Mouse (Mus musculus) layer of hippocampus, adult 9-11 months (tissue): ENCODE measurements around the gene Spic.
"Not testable (repeated sequence)": the region's sequence is repeated elsewhere in the genome, so short reads cannot be mapped to it uniquely, and the experiment has no call there.

ENCODE experiments used
- DNase-seq: peaks from one replicate; pipeline ENCODE4 v3.0.0; 2022

Spic gene

GRCm38 (mm10) chr10:88684925-88685324 lies at the start of gene Spic:
Spic (minus strand) TSS chr10:88685015.
- no peak for DNase-seq

- no peak for DNase-seq
Measured at GRCm38 (mm10) chr10:88732309-88732622, 47.5 kb upstream of the Spic start.

GRCm38 (mm10) chr10:88731496-88732308 lies 46.9 kb upstream of the Spic start:
- no peak for DNase-seq

- peak; percentile 91 for DNase-seq
Measured at GRCm38 (mm10) chr10:88730571-88731495, 46.0 kb upstream of the Spic start, which contains the start of gene Arl1. Arl1 (plus strand) TSS chr10:88730858.

- DNase-seq: no peak
Measured at GRCm38 (mm10) chr10:88728166-88728565, 43.4 kb upstream of the Spic start.

GRCm38 (mm10) chr10:88727128-88727527 lies 42.3 kb upstream of the Spic start:
- DNase-seq: peak; percentile 35

- DNase-seq: no peak
Measured at GRCm38 (mm10) chr10:88725343-88725742, 40.5 kb upstream of the Spic start.

GRCm38 (mm10) chr10:88719618-88720017 lies 34.8 kb upstream of the Spic start:
- DNase-seq: no peak

GRCm38 (mm10) chr10:88717756-88718025 lies 32.9 kb upstream of the Spic start:
- DNase-seq: no peak

GRCm38 (mm10) chr10:88716986-88717755 lies 32.4 kb upstream of the Spic start:
- no peak for DNase-seq

- DNase-seq: no peak
Measured at GRCm38 (mm10) chr10:88715621-88716020, 30.8 kb upstream of the Spic start.

GRCm38 (mm10) chr10:88714744-88715143 lies 29.9 kb upstream of the Spic start:
- no peak for DNase-seq

GRCm38 (mm10) chr10:88712359-88712758 lies 27.5 kb upstream of the Spic start:
- DNase-seq: no peak

GRCm38 (mm10) chr10:88708671-88709523 lies 24.1 kb upstream of the Spic start:
- DNase-seq: peak; percentile 38

- no peak for DNase-seq
Measured at GRCm38 (mm10) chr10:88700938-88701337, 16.1 kb upstream of the Spic start.

GRCm38 (mm10) chr10:88682904-88683563 lies 1.8 kb downstream of the Spic start:
- no peak for DNase-seq

GRCm38 (mm10) chr10:88672825-88673224 lies 12.0 kb downstream of the Spic start:
- no peak for DNase-seq

GRCm38 (mm10) chr10:88672123-88672522 lies 12.7 kb downstream of the Spic start:
- DNase-seq: no peak

GRCm38 (mm10) chr10:88669719-88670118 lies 15.1 kb downstream of the Spic start:
- DNase-seq: peak; percentile 5

- DNase-seq: not testable (repeated sequence)
Measured at GRCm38 (mm10) chr10:88663856-88664255, 21.0 kb downstream of the Spic start.

- no peak for DNase-seq
Measured at GRCm38 (mm10) chr10:88658918-88659317, 25.9 kb downstream of the Spic start.

GRCm38 (mm10) chr10:88645448-88645847 lies 39.4 kb downstream of the Spic start:
- DNase-seq: no peak
